Mouse (Mus musculus): ENCODE data around the gene Tasp1. TPM values are rescaled to one million over a fixed set of nuclear protein-coding genes. Genes with fewer than 3 reads are reported as not detected.
"Not testable (repeated sequence)": the region's sequence is repeated elsewhere in the genome, so short reads cannot be mapped to it uniquely, and the experiment has no call there.

Tasp1 gene
- polyA plus RNA-seq, 1 experiment, result 31.7 TPM

DNA sequence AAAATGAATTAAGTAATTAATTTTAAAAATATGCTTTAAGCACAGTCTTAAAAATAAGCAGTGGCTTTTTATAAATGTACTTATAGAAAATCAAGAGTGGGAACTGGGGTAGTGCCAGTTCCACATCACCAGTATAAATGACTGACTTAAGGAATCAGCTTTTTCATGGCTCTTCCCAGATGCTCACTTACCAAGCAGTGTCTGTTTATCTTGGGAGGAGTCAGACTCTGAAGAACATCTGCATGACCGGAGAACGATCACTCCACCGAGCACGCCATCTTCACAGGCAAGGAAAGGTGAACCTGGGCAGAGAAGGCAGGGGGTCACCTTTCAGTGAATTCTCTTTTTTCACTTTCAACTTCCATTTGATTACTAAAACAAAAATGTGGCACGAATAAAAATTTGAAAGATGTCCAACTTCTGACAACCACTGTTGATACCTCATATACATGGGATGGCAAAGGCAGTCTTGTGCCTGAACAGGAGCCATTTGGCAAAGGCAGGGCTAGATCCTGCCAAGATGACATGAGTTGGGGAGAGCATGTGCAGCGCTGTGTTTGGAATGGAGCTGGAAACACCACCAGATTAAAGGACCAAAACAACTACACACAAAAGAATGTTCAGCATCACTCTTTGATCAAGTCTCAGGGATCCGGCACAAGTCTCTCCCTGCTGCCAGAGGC is 182.9 kb downstream of the Tasp1 start:
- H3K27ac ChIP-seq (ENCODE audit: control insufficient read depth, insufficient read depth, low read depth, low read length), result no peak overlapping the region

DNA sequence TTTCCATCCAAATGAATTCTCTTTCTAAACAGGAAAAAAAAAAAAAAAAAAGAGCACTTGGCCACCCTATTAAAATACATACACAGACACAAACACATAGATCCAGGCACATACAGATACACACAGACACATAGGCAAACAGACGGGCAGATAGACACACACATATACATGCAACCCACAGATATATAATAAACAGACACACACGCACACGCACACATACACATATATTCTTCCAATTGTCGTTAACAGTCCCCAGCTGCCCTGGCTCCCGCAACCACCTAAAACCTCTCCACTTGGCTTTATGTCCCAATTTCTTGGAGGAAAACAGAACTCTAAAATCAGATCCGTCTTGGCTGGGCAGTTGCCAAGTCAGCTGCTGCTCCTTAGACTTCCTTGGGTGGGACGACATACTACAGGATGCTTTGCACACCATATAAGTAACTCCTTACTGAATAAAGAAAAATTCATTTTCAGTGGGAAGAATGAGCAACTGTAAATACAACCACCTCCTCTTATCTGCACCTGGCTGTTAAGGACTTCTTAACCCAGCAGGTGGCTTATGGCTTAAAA is 188.5 kb downstream of the Tasp1 start:
- Histone ChIP-seq H3K36me3 (ENCODE audit: control insufficient read depth, insufficient read depth, low read length) (no peaks in the 10 kb centered on the region), H3K27me3 (ENCODE audit: control insufficient read depth, insufficient read depth, low read length) (no peaks in the 10 kb centered on the region), H3K4me1 (ENCODE audit: control insufficient read depth, insufficient read depth, low read length) (no peaks in the 10 kb centered on the region), H3K4me3 (ENCODE audit: control insufficient read depth, low read depth, low read length) (no peak overlapping the region), H3K27ac (ENCODE audit: control insufficient read depth, insufficient read depth, low read depth, low read length) (no peak overlapping the region)
- no peak for TF ChIP-seq CTCF (IDR thresholded peaks at IDR 0.05; ENCODE audit: control insufficient read depth, insufficient read depth, insufficient replicate concordance, low read depth, low read length)
- TF ChIP-seq POLR2A (IDR thresholded peaks at IDR 0.05; ENCODE audit: control insufficient read depth, low read depth, low read length), result no peak

More for the DNA sequence above, 182.9 kb downstream of the Tasp1 start:
- Histone ChIP-seq H3K36me3 (ENCODE audit: control insufficient read depth, insufficient read depth, low read length) (no peaks in the 10 kb centered on the region), H3K27me3 (ENCODE audit: control insufficient read depth, insufficient read depth, low read length) (no peaks in the 10 kb centered on the region), H3K4me3 (ENCODE audit: control insufficient read depth, low read depth, low read length) (no peak overlapping the region), H3K4me1 (ENCODE audit: control insufficient read depth, insufficient read depth, low read length) (no peaks in the 10 kb centered on the region)
- TF ChIP-seq POLR2A (IDR thresholded peaks at IDR 0.05; ENCODE audit: control insufficient read depth, low read depth, low read length), result no peak
- TF ChIP-seq CTCF (IDR thresholded peaks at IDR 0.05; ENCODE audit: control insufficient read depth, insufficient read depth, insufficient replicate concordance, low read depth, low read length), result no peak

DNA sequence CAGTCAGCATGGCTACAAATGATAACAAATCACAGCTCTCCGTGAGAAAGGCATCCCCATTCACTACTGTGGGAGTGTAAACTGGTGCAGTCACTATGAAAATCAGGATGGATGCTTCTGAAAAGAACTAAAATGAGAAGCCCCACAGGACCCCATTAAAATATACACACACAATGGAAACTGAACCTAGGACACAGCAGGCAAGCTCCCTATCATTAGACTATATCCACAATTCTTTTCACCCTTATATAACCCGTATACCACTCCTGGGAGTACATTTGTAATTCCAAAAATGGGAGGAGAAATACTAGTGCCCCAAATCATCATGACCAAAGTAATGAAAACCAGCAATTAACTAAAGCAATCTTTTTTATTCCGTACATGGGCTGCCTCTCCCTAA is 190.7 kb downstream of the Tasp1 start:
- Histone ChIP-seq H3K4me1 (ENCODE audit: control insufficient read depth, insufficient read depth, low read length) (no peaks in the 10 kb centered on the region), H3K4me3 (ENCODE audit: control insufficient read depth, low read depth, low read length) (no peak overlapping the region), H3K27ac (ENCODE audit: control insufficient read depth, insufficient read depth, low read depth, low read length) (no peak overlapping the region), H3K27me3 (ENCODE audit: control insufficient read depth, insufficient read depth, low read length) (no peaks in the 10 kb centered on the region), H3K36me3 (ENCODE audit: control insufficient read depth, insufficient read depth, low read length) (no peaks in the 10 kb centered on the region)
- TF ChIP-seq CTCF (IDR thresholded peaks at IDR 0.05; ENCODE audit: control insufficient read depth, insufficient read depth, insufficient replicate concordance, low read depth, low read length) (no peak), POLR2A (IDR thresholded peaks at IDR 0.05; ENCODE audit: control insufficient read depth, low read depth, low read length) (no peak)

DNA sequence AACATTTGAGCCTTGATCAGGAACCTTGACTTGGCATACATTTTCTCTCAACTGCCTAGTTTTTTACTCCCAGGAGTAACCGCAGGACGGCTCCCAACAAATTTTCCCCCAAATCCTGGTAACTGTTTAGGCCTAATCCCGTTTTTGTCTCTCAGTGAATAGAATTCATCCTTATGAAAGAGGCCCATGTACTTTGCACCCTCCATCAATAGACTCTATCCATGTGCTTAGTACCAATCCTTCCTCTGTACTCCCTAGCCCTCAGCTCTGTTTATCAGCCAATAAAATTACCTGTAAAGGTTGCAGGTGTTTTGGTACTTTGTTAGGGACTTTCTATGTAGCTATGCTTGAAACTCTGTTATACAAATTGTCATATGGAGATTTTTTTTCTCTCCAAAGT is 192.4 kb downstream of the Tasp1 start:
- Histone ChIP-seq H3K4me1 (ENCODE audit: control insufficient read depth, insufficient read depth, low read length) (no peaks in the 10 kb centered on the region), H3K4me3 (ENCODE audit: control insufficient read depth, low read depth, low read length) (no peak overlapping the region), H3K27me3 (ENCODE audit: control insufficient read depth, insufficient read depth, low read length) (no peaks in the 10 kb centered on the region), H3K36me3 (ENCODE audit: control insufficient read depth, insufficient read depth, low read length) (no peaks in the 10 kb centered on the region), H3K27ac (ENCODE audit: control insufficient read depth, insufficient read depth, low read depth, low read length) (no peak overlapping the region)
- TF ChIP-seq POLR2A (IDR thresholded peaks at IDR 0.05; ENCODE audit: control insufficient read depth, low read depth, low read length) (no peak), CTCF (IDR thresholded peaks at IDR 0.05; ENCODE audit: control insufficient read depth, insufficient read depth, insufficient replicate concordance, low read depth, low read length) (no peak)

DNA sequence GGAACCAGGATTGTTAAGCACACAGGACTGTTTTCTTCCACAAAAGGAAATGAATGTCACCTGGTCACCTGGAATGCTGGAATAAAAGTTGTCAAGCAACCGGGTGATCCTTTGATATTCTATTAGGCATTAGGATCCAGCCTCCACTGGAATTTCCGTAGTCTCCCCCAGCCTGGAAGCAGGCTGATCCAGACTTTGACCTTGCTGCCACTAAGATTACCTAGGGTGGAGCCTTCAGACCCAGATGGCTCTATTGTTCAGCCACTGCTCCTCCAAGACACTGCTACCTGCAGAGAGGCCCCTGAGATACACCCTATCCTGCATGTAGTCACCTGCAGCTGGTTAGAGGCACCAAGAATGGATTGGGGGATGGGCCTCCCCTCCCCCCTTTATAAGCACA is 192.8 kb downstream of the Tasp1 start:
- no peak for TF ChIP-seq CTCF (IDR thresholded peaks at IDR 0.05; ENCODE audit: control insufficient read depth, insufficient read depth, insufficient replicate concordance, low read depth, low read length)
- TF ChIP-seq POLR2A (IDR thresholded peaks at IDR 0.05; ENCODE audit: control insufficient read depth, low read depth, low read length), result no peak
- Histone ChIP-seq H3K27ac (ENCODE audit: control insufficient read depth, insufficient read depth, low read depth, low read length) (no peak overlapping the region), H3K4me3 (ENCODE audit: control insufficient read depth, low read depth, low read length) (no peak overlapping the region), H3K27me3 (ENCODE audit: control insufficient read depth, insufficient read depth, low read length) (no peaks in the 10 kb centered on the region), H3K4me1 (ENCODE audit: control insufficient read depth, insufficient read depth, low read length) (no peaks in the 10 kb centered on the region), H3K36me3 (ENCODE audit: control insufficient read depth, insufficient read depth, low read length) (no peaks in the 10 kb centered on the region)

DNA sequence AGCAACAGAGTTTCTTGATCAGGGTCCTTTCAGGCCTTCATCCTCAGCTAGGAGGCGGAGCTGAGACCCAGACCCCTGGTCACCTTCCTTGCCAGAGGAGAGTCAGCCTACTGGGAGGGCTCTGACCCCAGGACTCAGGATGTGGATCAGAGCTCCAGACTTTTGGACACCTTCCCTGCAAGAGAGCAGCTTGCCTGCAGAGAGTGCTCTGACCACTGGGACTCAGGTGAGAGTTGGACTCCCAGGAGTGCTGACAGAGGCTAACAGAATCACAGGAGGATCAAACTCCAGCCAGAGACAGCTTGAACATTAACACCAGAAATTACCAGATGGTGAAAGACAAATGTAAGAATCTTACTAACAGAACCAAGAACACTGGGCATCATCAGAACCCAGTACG is 197.5 kb downstream of the Tasp1 start:
- H3K36me3 ChIP-seq (ENCODE audit: control insufficient read depth, insufficient read depth, low read length); H3K27ac ChIP-seq (ENCODE audit: control insufficient read depth, insufficient read depth, low read depth, low read length); H3K4me1 ChIP-seq (ENCODE audit: control insufficient read depth, insufficient read depth, low read length); H3K27me3 ChIP-seq (ENCODE audit: control insufficient read depth, insufficient read depth, low read length); H3K4me3 ChIP-seq (ENCODE audit: control insufficient read depth, low read depth, low read length): not testable (repeated sequence)

DNA sequence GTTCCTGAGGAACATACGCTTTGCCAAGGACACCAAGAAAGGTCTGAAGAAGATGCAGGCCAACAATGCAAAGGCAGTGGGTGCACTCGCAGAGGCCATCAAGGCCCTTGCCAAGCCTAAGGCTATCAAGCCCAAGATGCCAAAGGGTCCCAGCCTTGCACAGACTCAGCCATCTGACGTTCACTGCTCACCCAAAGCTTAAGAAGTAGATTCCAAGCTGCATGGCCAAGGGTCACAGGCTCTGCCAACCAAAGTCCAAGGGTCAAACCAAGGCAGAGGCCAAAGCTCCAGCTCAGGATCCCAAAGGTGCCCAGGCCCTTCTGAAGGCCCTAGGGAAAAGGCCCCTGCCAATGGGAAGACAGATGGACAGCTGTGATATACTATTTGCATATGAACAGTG is 203.2 kb downstream of the Tasp1 start:
- not testable (repeated sequence) for H3K27me3 ChIP-seq (ENCODE audit: control insufficient read depth, insufficient read depth, low read length); H3K27ac ChIP-seq (ENCODE audit: control insufficient read depth, insufficient read depth, low read depth, low read length); H3K4me1 ChIP-seq (ENCODE audit: control insufficient read depth, insufficient read depth, low read length); H3K4me3 ChIP-seq (ENCODE audit: control insufficient read depth, low read depth, low read length); H3K36me3 ChIP-seq (ENCODE audit: control insufficient read depth, insufficient read depth, low read length)

DNA sequence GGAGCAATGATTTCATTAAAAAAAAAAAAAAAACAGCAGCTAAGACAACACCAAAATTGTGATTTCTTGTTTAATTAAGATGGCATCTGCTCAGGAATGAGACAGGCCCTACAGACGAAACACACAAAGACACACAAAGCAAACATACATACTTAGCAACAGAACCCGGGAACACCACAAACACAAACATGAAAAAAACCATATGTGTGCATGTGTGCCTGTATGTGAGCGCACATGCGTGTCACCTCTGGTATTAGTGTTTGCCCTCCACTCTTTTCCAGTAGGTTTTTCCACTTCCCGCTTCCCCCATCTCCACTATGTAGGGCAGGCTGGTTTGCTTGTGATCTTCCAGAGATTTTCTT is 206.5 kb downstream of the Tasp1 start:
- TF ChIP-seq POLR2A (IDR thresholded peaks at IDR 0.05; ENCODE audit: control insufficient read depth, low read depth, low read length) (no peak), CTCF (IDR thresholded peaks at IDR 0.05; ENCODE audit: control insufficient read depth, insufficient read depth, insufficient replicate concordance, low read depth, low read length) (no peak)
- no peak overlapping the region for H3K27ac ChIP-seq (ENCODE audit: control insufficient read depth, insufficient read depth, low read depth, low read length)

More for the DNA sequence above, 206.5 kb downstream of the Tasp1 start:
- H3K4me1 ChIP-seq (ENCODE audit: control insufficient read depth, insufficient read depth, low read length), result no peaks in the 10 kb centered on the region
- no peaks in the 10 kb centered on the region for H3K36me3 ChIP-seq (ENCODE audit: control insufficient read depth, insufficient read depth, low read length)
- H3K4me3 ChIP-seq (ENCODE audit: control insufficient read depth, low read depth, low read length), result no peak overlapping the region
- no peaks in the 10 kb centered on the region for H3K27me3 ChIP-seq (ENCODE audit: control insufficient read depth, insufficient read depth, low read length)

Data from testis, adult 2 months (tissue).